8 mouse cellular contexts compared by ENCODE assay signal in the genomic region with DNA sequence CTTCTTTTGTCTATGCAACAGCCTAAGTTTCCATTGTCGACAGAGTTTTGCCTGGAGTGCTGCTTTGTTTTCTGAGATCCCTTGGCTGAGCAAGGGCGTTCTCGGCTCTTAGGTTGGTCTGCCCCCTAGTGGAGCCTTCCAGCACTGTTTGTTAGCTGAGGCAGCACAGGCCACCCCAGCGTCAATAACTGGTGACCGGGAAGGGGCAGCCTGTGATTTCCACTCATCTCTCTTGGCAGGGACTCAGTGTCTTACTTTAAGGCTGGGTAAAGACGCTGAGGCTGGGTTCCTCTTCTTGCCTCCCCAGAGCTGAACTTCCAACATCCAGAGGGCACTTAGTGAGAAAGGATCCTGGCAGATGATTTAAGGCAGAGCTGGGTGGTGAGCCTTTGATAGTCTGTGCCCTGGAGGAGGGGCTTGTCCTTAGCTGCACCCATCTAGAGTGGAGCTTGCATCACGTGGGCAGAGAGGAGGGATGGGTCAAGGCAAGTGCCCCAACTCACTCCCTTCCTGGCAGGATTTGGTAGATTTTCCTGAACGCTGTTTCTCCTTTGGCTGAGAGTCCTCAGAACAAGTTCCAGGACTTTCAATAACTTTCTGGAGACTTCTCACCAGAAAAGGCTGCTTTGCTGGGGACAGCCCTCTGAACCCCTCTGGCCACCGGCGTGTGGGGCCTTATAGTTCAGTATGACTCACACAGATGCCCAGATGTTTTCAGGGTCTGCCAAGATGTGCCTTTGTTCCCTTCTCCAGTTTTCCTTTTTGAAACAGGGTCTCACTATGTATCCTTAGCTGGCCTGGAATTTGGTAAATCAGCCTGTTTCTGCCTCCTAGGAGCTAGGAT. TPM values are rescaled to one million over a fixed set of nuclear protein-coding genes. Genes with fewer than 3 reads are reported as not detected.
A peak's percentile ranks its signal among the peaks of the same experiment; 100 is the strongest.
DNase-seq lines count a peak whose midpoint lies in the region; ATAC-seq and TF ChIP-seq lines count a peak whose summit lies in the region.

No protein-coding gene starts in this region.

- peak; percentile 88 for TF ChIP-seq CTCF in testis, adult 2 months (IDR thresholded peaks at IDR 0.05; ENCODE audit: control insufficient read depth, insufficient read depth, insufficient replicate concordance, low read depth, low read length)

- no peak for TF ChIP-seq POLR2A in testis, adult 2 months (IDR thresholded peaks at IDR 0.05; ENCODE audit: control insufficient read depth, low read depth, low read length)

- H3K9ac ChIP-seq in forebrain, embryonic 14.5 days (ENCODE audit: low read length): peak overlapping the region; percentile 18; the same call in 1 of the 2 replicates
- H3K9ac ChIP-seq in neural tube, embryonic 14.5 days (replicated peaks; ENCODE audit: low read depth, low read length): no peak overlapping the region

- no peak overlapping the region for H3K27ac ChIP-seq in forebrain, embryonic 14.5 days (ENCODE audit: low read depth, low read length)
- H3K27ac ChIP-seq in neural tube, embryonic 14.5 days (ENCODE audit: low read depth, low read length): no peak overlapping the region
- H3K27ac ChIP-seq in testis, adult 2 months (ENCODE audit: control insufficient read depth, insufficient read depth, low read depth, low read length): peak overlapping the region; percentile 62

- DNase-seq in ES-CJ7 (ENCODE audit: low read depth, low spot score): peak; percentile 95
- peak; percentile 81 for DNase-seq in cerebellum, adult 11 months
- DNase-seq in forebrain, embryonic 14.5 days (ENCODE audit: low spot score): peak; percentile 90
- peak; percentile 93 to 95 for DNase-seq in heart, postnatal 10 days
- peak; percentile 95 to 96 for DNase-seq in kidney, postnatal 4 days
- DNase-seq in lung, adult 18-20 months: peak; percentile 90 to 93

- peaks cover 6% of the 10 kb centered on the region for H3K4me1 ChIP-seq in forebrain, embryonic 14.5 days (ENCODE audit: control insufficient read depth, insufficient read depth, low read length)
- peaks cover 11% of the 10 kb centered on the region for H3K4me1 ChIP-seq in neural tube, embryonic 14.5 days (ENCODE audit: control insufficient read depth, insufficient read depth, low read length)
- H3K4me1 ChIP-seq in testis, adult 2 months (ENCODE audit: control insufficient read depth, insufficient read depth, low read length): peaks cover 5% of the 10 kb centered on the region

- H3K36me3 ChIP-seq in forebrain, embryonic 14.5 days (ENCODE audit: control insufficient read depth, insufficient read depth, low read length): peaks cover under 1% of the 10 kb centered on the region; the same call in 1 of the 2 replicates
- H3K36me3 ChIP-seq in neural tube, embryonic 14.5 days (ENCODE audit: control insufficient read depth, insufficient read depth, low read length): no peaks in the 10 kb centered on the region; the same call in 1 of the 2 replicates
- H3K36me3 ChIP-seq in testis, adult 2 months (ENCODE audit: control insufficient read depth, insufficient read depth, low read length): no peaks in the 10 kb centered on the region

- no peak overlapping the region for H3K4me3 ChIP-seq in forebrain, embryonic 14.5 days (ENCODE audit: low read depth, low read length)
- H3K4me3 ChIP-seq in neural tube, embryonic 14.5 days (ENCODE audit: low read depth, low read length): no peak overlapping the region
- no peak overlapping the region for H3K4me3 ChIP-seq in testis, adult 2 months (ENCODE audit: control insufficient read depth, low read depth, low read length)

- intact Hi-C loops in heart, postnatal 10 days (cut with DNase I): loop anchor here (2.0 kb wide), 1 partner anchor 105 kb away; no protein-coding TSS in a partner anchor

- WGBS in forebrain, embryonic 14.5 days: 12% methylated on average over 10 of the region's 10 CpGs
- 10% methylated on average over 10 of the region's 10 CpGs for WGBS in neural tube, embryonic 14.5 days

- H3K4me2 ChIP-seq in forebrain, embryonic 14.5 days (ENCODE audit: low read length): 0 out of 2 replicates have a peak overlapping the region, but pooled peaks have one; percentile 24
- no peak overlapping the region for H3K4me2 ChIP-seq in neural tube, embryonic 14.5 days (ENCODE audit: low read depth, low read length)

- H3K9me3 ChIP-seq in forebrain, embryonic 14.5 days (replicated peaks; ENCODE audit: control insufficient read depth, low read length): no peaks in the 10 kb centered on the region
- H3K9me3 ChIP-seq in neural tube, embryonic 14.5 days (ENCODE audit: control insufficient read depth, low read length): no peaks in the 10 kb centered on the region

- peak; percentile 59 for ATAC-seq in forebrain, embryonic 14.5 days
- peak; percentile 57; the same call in 1 of the 2 replicates for ATAC-seq in neural tube, embryonic 14.5 days (ENCODE audit: low read depth)

- H3K27me3 ChIP-seq in forebrain, embryonic 14.5 days (replicated peaks; ENCODE audit: control insufficient read depth, insufficient read depth, low read length): no peaks in the 10 kb centered on the region
- no peaks in the 10 kb centered on the region for H3K27me3 ChIP-seq in neural tube, embryonic 14.5 days (ENCODE audit: control insufficient read depth, insufficient read depth, low read length)
- no peaks in the 10 kb centered on the region for H3K27me3 ChIP-seq in testis, adult 2 months (ENCODE audit: control insufficient read depth, insufficient read depth, low read length)

RNA-seq across cellular contexts. Expression of a gene that starts 4.1 kb away (rescaled TPM):
- polyA plus RNA-seq in forebrain, embryonic 14.5 days (2014; fragmentation: Nextera tagmentation; extraction: Ambion mirVana): 53.5 and 58.6 TPM in 2 replicates
- 10 to 100 TPM; 33.1 to 34.8 TPM for total RNA-seq in heart, postnatal 10 days (2021)
- 44.8 and 47.8 TPM in 2 replicates for polyA plus RNA-seq in neural tube, embryonic 14.5 days (2014; fragmentation: Nextera tagmentation; extraction: Ambion mirVana)
- polyA plus RNA-seq in testis, adult 2 months (2012; rRNA removed): 51.1 and 51.7 TPM in 2 replicates

RNA-seq across cellular contexts. Expression of a gene that starts 16.2 kb away (rescaled TPM):
- 348 and 350 TPM in 2 replicates for polyA plus RNA-seq in forebrain, embryonic 14.5 days (2014; fragmentation: Nextera tagmentation; extraction: Ambion mirVana)
- 10 to 100 TPM; 61.7 to 69.1 TPM for total RNA-seq in heart, postnatal 10 days (2021)
- 302 and 312 TPM in 2 replicates for polyA plus RNA-seq in neural tube, embryonic 14.5 days (2014; fragmentation: Nextera tagmentation; extraction: Ambion mirVana)
- polyA plus RNA-seq in testis, adult 2 months (2012; rRNA removed): 233 and 245 TPM in 2 replicates

RNA-seq across cellular contexts. Expression of a gene that starts 16.3 kb away (rescaled TPM):
- polyA plus RNA-seq in forebrain, embryonic 14.5 days (2014; fragmentation: Nextera tagmentation; extraction: Ambion mirVana): 39.4 and 64.8 TPM in 2 replicates
- 10 to 100 TPM; 12.2 to 12.5 TPM for total RNA-seq in heart, postnatal 10 days (2021)
- polyA plus RNA-seq in neural tube, embryonic 14.5 days (2014; fragmentation: Nextera tagmentation; extraction: Ambion mirVana): 89.6 and 91.1 TPM in 2 replicates
- polyA plus RNA-seq in testis, adult 2 months (2012; rRNA removed): 11.1 and 11.3 TPM in 2 replicates

RNA-seq across cellular contexts. Expression of a gene that starts 24.1 kb away (rescaled TPM):
- 84.2 and 102 TPM in 2 replicates for polyA plus RNA-seq in forebrain, embryonic 14.5 days (2014; fragmentation: Nextera tagmentation; extraction: Ambion mirVana)
- total RNA-seq in heart, postnatal 10 days (2021): 10 to 100 TPM; 27.4 to 33.8 TPM
- 107 and 117 TPM in 2 replicates for polyA plus RNA-seq in neural tube, embryonic 14.5 days (2014; fragmentation: Nextera tagmentation; extraction: Ambion mirVana)
- polyA plus RNA-seq in testis, adult 2 months (2012; rRNA removed): 71.2 and 72.1 TPM in 2 replicates

RNA-seq across cellular contexts. Expression of a gene that starts 37.7 kb away (rescaled TPM):
- 3.8 and 3.9 TPM in 2 replicates for polyA plus RNA-seq in forebrain, embryonic 14.5 days (2014; fragmentation: Nextera tagmentation; extraction: Ambion mirVana)
- total RNA-seq in heart, postnatal 10 days (2021): 10 to 100 TPM; 20.1 to 21.0 TPM
- 0.52 and 2.1 TPM in 2 replicates for polyA plus RNA-seq in neural tube, embryonic 14.5 days (2014; fragmentation: Nextera tagmentation; extraction: Ambion mirVana)
- polyA plus RNA-seq in testis, adult 2 months (2012; rRNA removed): 7.0 and 8.7 TPM in 2 replicates
